Mouse (Mus musculus): ENCODE measurements at regions not wholly inside any gene's neighbourhood (a gene's known extent, or its start where the extent isn't known, plus 50 kb on each side); places are given as distances from the start of the nearest gene placed in this dataset.

DNA sequence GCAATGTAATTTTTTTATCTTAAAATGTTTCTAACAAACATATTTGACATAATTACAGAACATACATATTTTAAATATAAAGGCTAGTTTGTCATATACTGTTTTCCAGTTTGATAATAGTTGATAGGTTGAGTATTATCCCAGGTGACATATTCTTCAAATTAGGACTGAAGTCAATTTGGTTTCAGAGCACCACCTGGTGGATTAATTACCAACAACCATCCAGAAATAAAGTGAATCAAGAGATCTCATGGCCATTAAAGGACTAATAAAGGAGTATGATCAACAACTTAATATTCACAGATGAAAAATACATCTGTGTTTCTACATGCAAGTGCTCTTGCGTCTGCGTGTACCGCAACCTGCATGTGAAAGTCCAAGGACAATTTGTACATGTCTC is 50.3 kb upstream of the Nmu start:
- DNase-seq (ENCODE audit: extremely low spot score in 1 of 2, low spot score in 2 of 2) = peak in 1 of 2 experiments; percentile 11
- TF ChIP-seq CTCF (IDR thresholded peaks at IDR 0.05) = peak; percentile 61
- intact Hi-C loops (cut with DNase I) = loop anchor here (2.0 to 10.0 kb wide), 3 partner anchors 111 to 552 kb away; no protein-coding TSS in a partner anchor
- no peak overlapping the region for H3K4me3 ChIP-seq
- no peak overlapping the region for H3K27ac ChIP-seq

DNA sequence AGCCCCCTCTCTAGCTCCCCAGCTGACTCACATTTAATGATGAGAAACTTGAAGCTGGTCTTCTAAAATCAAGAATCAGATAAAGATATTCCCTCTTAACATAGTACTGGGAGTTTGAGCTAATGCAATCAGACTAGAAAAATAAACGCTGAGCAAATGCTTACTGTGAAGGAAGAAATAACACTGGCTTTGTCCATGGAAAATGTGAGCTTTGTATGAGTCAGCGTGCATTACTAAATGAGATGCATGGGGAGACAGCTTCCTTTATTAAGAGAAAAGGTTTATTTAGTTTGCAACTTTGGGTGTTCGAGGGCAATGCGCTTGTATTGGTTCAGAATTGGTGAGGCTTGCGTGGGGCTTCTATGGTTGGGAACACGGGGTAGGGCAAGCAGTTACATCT is 52.7 kb upstream of the Nmu start:
- TF ChIP-seq CTCF (IDR thresholded peaks at IDR 0.05) = no peak
- no peak overlapping the region for H3K4me3 ChIP-seq
- DNase-seq (ENCODE audit: extremely low spot score in 1 of 2, low spot score in 2 of 2) = no peak
- H3K27ac ChIP-seq = no peak overlapping the region
- intact Hi-C loops (cut with DNase I) = loop anchor here (5.0 to 10.0 kb wide), 2 partner anchors 181 to 279 kb away; no protein-coding TSS in a partner anchor

DNA sequence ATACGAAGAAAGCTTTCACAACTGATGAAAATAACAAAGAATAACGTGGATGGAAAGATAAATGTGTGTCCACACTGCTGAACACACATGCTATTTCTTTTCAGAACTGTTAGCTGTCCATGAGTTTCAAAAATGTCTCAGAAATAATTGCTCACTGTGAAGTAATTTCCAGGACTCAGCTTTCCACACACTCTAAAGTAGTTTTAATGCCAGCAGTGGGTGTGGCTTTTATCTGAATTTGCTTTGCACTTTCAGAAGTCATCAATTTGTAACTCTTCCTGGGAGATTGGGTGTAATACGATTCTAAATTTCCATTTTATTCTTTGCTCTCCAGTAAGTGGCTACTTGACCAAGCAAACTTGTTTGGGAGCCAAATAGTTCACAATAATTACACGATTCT is 53.5 kb upstream of the Nmu start:
- DNase-seq (ENCODE audit: extremely low spot score in 1 of 2, low spot score in 2 of 2) = no peak
- intact Hi-C loops (cut with DNase I) = loop anchor here (5.0 to 10.0 kb wide), 2 partner anchors 182 to 280 kb away; no protein-coding TSS in a partner anchor
- Histone ChIP-seq H3K27ac (no peak overlapping the region), H3K4me3 (no peak overlapping the region)
- no peak for TF ChIP-seq CTCF (IDR thresholded peaks at IDR 0.05)

DNA sequence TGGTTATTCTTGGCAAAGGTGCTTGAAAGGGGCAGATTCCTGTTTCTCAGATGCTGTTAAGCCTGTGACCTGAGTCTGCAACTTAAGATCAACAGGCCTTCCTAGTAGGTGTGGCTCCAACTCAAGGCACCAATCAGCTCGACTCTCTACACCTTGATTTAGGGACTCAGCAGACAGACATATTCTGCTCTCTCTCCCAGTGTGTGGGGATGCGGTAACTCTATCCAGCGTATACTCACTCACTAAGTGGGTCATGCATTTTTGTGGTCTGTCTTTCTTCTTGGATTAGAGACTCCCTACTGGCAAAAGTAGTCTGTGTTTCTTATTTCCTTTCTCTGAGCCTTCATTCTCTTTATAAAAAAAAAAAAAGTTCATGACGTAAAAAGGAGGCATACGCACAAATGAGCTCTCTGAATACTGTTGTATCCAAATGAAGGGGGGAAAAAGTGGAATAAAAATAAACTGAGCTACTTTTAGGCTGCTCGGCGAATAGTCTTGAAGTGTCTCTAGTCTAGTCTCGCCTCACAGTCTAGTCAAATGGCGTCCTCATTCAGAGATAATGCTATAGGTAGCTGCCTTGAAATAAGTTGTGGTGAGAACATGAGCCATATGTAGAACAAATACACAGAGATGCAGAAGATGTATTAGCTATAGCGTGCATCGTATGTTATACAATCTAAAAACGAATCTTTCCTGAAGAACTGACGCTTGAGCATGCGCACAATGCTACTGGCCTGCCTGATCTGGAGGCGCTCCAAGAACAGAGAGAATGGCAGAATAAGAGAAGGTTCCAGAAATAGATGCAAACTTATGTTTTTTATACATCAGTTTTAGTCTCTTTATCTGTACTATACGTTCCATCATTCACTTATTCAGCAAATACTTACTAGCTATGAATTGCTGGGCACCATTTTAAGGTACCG is 55.6 kb upstream of the Nmu start:
- intact Hi-C loops (cut with DNase I) = loop anchor here (5.0 to 10.0 kb wide), 2 partner anchors 184 to 282 kb away; no protein-coding TSS in a partner anchor
- DNase-seq (ENCODE audit: extremely low spot score in 1 of 2, low spot score in 2 of 2) = no peak
- Histone ChIP-seq H3K4me3 (0 out of 2 replicates have a peak overlapping the region, but pooled peaks have one; percentile 5), H3K27ac (peak overlapping the region; percentile 53; the same call in 1 of the 2 replicates)
- TF ChIP-seq CTCF (IDR thresholded peaks at IDR 0.05) = no peak

DNA sequence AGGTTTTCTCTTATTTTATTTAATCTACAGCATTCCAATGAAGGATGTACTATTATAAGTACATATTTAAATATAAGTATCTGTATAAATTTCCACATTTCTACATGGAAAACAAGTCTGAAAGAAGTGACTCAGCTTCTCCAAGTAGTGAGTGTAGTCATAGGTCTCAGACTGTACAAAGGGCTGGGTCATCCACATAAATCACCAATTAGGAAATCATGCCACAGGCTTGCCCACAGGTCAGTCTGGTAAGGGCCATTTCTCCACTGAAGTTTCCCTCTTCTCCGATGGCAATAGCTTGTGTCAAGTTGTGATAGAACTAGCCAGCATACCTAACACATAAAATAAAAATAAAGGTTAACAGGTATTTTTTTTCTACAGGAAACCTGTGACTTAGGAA is 56.3 kb upstream of the Nmu start:
- intact Hi-C loops (cut with DNase I) = loop anchor here (5.0 to 10.0 kb wide), 3 partner anchors 115 to 283 kb away; no protein-coding TSS in a partner anchor
- H3K4me3 ChIP-seq = no peak overlapping the region
- no peak for TF ChIP-seq CTCF (IDR thresholded peaks at IDR 0.05)
- no peak overlapping the region for H3K27ac ChIP-seq
- no peak for DNase-seq (ENCODE audit: extremely low spot score in 1 of 2, low spot score in 2 of 2)

DNA sequence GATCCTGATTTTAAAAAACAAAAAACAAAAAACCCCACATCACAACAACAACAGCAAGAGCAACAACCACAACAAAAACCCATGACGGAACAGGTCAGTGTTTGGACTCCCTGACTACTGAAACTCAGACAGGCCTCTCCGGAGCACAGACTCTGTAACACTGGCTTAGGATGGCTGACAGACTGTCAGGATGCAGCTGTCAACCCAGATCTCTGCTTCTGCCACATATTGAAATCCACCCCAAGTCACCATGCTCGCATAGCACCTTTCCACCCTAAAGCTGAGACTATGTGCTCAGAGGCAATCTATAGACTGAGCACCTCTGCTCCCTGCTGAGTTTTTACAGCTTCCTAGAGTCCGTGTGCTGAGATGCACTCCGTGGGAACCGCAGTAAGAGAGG is 57.0 kb upstream of the Nmu start:
- intact Hi-C loops (cut with DNase I) = loop anchor here (10.0 kb wide), 1 partner anchor 114 kb away; no protein-coding TSS in a partner anchor
- Histone ChIP-seq H3K27ac (no peak overlapping the region), H3K4me3 (no peak overlapping the region)
- no peak for TF ChIP-seq CTCF (IDR thresholded peaks at IDR 0.05)
- no peak for DNase-seq (ENCODE audit: extremely low spot score in 1 of 2, low spot score in 2 of 2)

DNA sequence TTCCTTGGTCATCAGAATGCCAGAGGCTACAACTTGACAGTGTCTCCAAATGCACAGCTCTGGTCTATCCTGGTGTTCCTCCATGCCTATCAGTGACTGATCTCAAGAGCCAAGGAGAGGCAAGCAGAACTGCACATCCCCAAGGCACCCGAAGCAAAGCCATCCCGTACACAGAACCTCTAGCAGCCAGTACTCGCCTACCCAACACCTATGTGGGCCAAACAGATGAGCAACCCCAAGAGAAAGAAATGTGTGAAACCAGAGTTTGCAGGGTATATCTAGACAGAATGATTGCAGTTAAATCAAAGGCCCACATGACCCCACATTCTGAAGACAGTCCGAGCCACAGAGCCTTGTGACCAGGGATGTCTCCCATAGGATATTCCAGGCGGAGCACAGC is 60.0 kb upstream of the Nmu start:
- H3K27ac ChIP-seq = no peak overlapping the region
- H3K4me3 ChIP-seq = no peak overlapping the region
- no peak for DNase-seq (ENCODE audit: extremely low spot score in 1 of 2, low spot score in 2 of 2)
- intact Hi-C loops (cut with DNase I) = loop anchor here (10.0 kb wide), 1 partner anchor 111 kb away; no protein-coding TSS in a partner anchor
- TF ChIP-seq CTCF (IDR thresholded peaks at IDR 0.05) = no peak

DNA sequence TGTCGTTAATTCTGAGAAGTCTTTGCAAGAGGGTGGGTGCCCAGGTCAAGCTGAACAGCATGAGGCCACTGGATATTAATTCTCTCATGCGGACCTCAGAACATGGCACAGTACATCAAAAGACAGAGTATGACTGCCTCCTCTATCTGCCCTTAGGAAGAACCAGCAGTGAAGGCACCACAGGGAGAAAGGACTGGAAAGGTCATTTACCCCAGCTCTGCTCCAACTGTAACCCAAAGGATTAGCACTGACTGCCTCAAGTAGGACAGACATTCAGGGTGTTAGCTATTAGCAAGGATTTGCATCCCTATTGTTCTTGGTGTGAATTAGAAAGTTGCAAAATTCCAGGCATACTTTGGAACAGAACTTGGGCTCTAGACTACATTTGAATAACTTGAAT is 58.2 kb upstream of the Gm7271 start:
- TF ChIP-seq CTCF (IDR thresholded peaks at IDR 0.05) = no peak
- Histone ChIP-seq H3K27ac (no peak overlapping the region), H3K4me3 (no peak overlapping the region)
- intact Hi-C loops (cut with DNase I) = loop anchor here (10.0 kb wide), 1 partner anchor 109 kb away; no protein-coding TSS in a partner anchor
- DNase-seq (ENCODE audit: extremely low spot score in 1 of 2, low spot score in 2 of 2) = no peak

DNA sequence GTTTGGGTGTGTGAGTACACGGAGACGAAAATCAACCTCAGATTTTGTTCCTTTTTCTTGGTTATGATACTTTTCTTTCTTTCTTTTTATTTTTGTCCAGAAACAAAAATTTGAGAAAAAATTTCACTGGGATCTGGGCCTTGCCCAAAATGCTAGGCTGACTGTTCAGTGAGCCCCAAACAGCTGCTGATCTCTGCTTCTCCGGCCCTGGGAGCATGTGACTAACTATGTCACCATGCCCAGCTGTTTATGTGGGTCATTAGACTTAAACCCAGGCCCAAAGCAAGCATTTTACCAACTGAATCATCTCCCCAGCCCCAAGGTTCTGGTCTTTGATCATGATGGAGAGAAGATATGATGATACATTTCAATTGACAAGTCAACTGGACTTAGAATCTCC is 56.3 kb upstream of the Gm7271 start:
- Histone ChIP-seq H3K27ac (no peak overlapping the region), H3K4me3 (no peak overlapping the region)
- intact Hi-C loops (cut with DNase I) = loop anchor here (10.0 kb wide), 1 partner anchor 107 kb away; no protein-coding TSS in a partner anchor
- no peak for TF ChIP-seq CTCF (IDR thresholded peaks at IDR 0.05)
- DNase-seq (ENCODE audit: extremely low spot score in 1 of 2, low spot score in 2 of 2) = no peak

DNA sequence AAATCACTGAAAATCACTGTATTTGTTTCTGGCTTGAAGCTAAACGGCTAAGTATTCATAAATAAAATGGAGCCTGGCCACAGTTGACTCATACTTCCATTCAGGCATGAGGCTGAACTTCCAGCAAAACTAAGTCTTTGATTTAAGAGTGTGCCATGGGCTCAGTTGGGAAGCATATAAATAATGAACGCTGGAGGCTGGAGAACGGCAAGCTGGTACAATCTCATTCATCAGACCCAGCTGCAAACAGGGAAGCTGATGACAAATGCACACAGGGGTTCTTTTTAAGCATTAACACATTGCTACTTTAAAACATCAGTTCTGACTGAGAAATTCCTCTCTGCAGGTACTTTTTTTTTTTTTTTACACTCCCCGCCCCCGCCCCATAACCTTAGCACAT is 54.4 kb upstream of the Gm7271 start:
- no peak for TF ChIP-seq CTCF (IDR thresholded peaks at IDR 0.05)

DNA sequence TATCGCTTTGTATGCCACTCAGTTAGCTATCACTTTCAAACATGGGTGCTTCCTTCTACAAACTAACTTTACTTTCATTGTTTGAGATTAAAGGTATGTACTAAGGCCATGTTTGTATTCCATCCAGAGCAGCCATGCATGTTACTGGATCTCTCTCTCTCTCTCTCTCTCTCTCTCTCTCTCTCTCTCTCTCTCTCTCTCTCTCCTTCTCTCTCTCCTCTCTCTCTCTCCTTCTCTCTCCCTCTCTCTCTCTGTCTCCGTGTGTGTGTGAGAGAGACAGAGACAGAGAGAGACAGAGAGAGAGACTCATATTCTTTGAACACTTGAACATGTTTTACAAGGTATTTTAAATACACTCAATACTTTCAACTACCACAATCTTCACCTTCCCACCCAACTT is 50.2 kb upstream of the Gm7271 start:
- intact Hi-C loops (cut with DNase I) = no loop called here
- no peak for TF ChIP-seq CTCF (IDR thresholded peaks at IDR 0.05)
- Histone ChIP-seq H3K4me3 (no peak overlapping the region), H3K27ac (no peak overlapping the region)
- DNase-seq (ENCODE audit: extremely low spot score in 1 of 2, low spot score in 2 of 2) = no peak

More for the DNA sequence above, 54.4 kb upstream of the Gm7271 start:
- no peak overlapping the region for H3K4me3 ChIP-seq
- H3K27ac ChIP-seq = no peak overlapping the region
- no peak for DNase-seq (ENCODE audit: extremely low spot score in 1 of 2, low spot score in 2 of 2)
- intact Hi-C loops (cut with DNase I) = loop anchor here (10.0 kb wide), 1 partner anchor 105 kb away; no protein-coding TSS in a partner anchor

Measured in left cerebral cortex, adult 2 months (tissue).